In genomic region chr9:102639510-102639909, GRCm38 (mm10) we compare ENCODE assay signal across 17 mouse cellular contexts. TPM values are rescaled to one million over a fixed set of nuclear protein-coding genes. Genes with fewer than 3 reads are reported as not detected.
DNase-seq lines count a peak whose midpoint lies in the region; ATAC-seq and TF ChIP-seq lines count a peak whose summit lies in the region.
"Had no signal": no experiment of that assay in that cellular context is flagged by ENCODE, and none has a peak within 500 bp of the region (broad histone marks: within the 10 kb centered on the region; RNA-seq: fewer than 3 reads in every experiment).

No protein-coding gene starts in this region.

- no peak for DNase-seq in heart, postnatal 10 days
- DNase-seq in liver, adult 2 months (ENCODE audit: extremely low read depth, low read depth, low spot score), result no peak
- DNase-seq in right cerebral cortex, postnatal 10 days (ENCODE audit: low spot score in 2 of 2), result no peak
- DNase-seq in thymus, adult 2 months, result no peak
- DNase-seq: adrenal gland, adult 2 months; cerebellum, adult 9-10 months; kidney, adult 9 months; liver, postnatal 0 days; thymus, postnatal 25 days had no signal

- no peak overlapping the region for H3K4me2 ChIP-seq in heart, embryonic 15.5 days
- no peak overlapping the region for H3K4me2 ChIP-seq in liver, embryonic 12.5 days
- H3K4me2 ChIP-seq in embryonic facial prominence, embryonic 13.5 days, result no peak overlapping the region
- no peak overlapping the region for H3K4me2 ChIP-seq in intestine, embryonic 15.5 days (replicated peaks)
- H3K4me2 ChIP-seq: limb, embryonic 13.5 days; midbrain, embryonic 11.5 days; neural tube, embryonic 12.5 days had no signal

- H3K79me2 ChIP-seq in liver, adult 2 months (ENCODE audit: control insufficient read depth, insufficient read depth, low read length), result no peaks in the 10 kb centered on the region

- no peak for TF ChIP-seq POLR2A in liver, adult 2 months (IDR thresholded peaks at IDR 0.05; ENCODE audit: extremely low read depth, insufficient read depth, low read length)
- TF ChIP-seq POLR2A in thymus, adult 2 months (IDR thresholded peaks at IDR 0.05; ENCODE audit: control insufficient read depth, extremely low read depth, insufficient read depth, low read length, poor library complexity), result no peak

- no peaks in the 10 kb centered on the region for H3K9me3 ChIP-seq in heart, embryonic 15.5 days (replicated peaks)
- no peaks in the 10 kb centered on the region for H3K9me3 ChIP-seq in liver, embryonic 12.5 days (replicated peaks)
- H3K9me3 ChIP-seq in embryonic facial prominence, embryonic 13.5 days, result 0 out of 2 replicates have a peak, but pooled peaks cover 2% of the 10 kb centered on the region
- H3K9me3 ChIP-seq in intestine, embryonic 15.5 days, result no peaks in the 10 kb centered on the region
- H3K9me3 ChIP-seq: limb, embryonic 13.5 days; neural tube, embryonic 12.5 days had no signal

- H3K27ac ChIP-seq in heart, embryonic 15.5 days, result peak overlapping the region; percentile 46; the same call in 1 of the 2 replicates
- H3K27ac ChIP-seq in liver, adult 2 months (replicated peaks; ENCODE audit: insufficient read depth, low read depth, low read length), result peak overlapping the region; percentile 51; the same call in 1 of the 2 replicates
- H3K27ac ChIP-seq in liver, embryonic 12.5 days, result no peak overlapping the region
- H3K27ac ChIP-seq in embryonic facial prominence, embryonic 13.5 days, result peak overlapping the region; percentile 52
- peak overlapping the region; percentile 56 for H3K27ac ChIP-seq in intestine, embryonic 15.5 days
- H3K27ac ChIP-seq in thymus, adult 2 months (ENCODE audit: control insufficient read depth, insufficient read depth, low read length), result no peak overlapping the region
- H3K27ac ChIP-seq: limb, embryonic 13.5 days; neural tube, embryonic 12.5 days had no signal

- no peak overlapping the region for H3K4me3 ChIP-seq in heart, embryonic 15.5 days
- H3K4me3 ChIP-seq in liver, adult 2 months (ENCODE audit: insufficient read depth, low read depth, low read length), result no peak overlapping the region
- no peak overlapping the region for H3K4me3 ChIP-seq in liver, embryonic 12.5 days
- no peak overlapping the region for H3K4me3 ChIP-seq in embryonic facial prominence, embryonic 13.5 days
- H3K4me3 ChIP-seq in intestine, embryonic 15.5 days (replicated peaks), result no peak overlapping the region
- H3K4me3 ChIP-seq in thymus, adult 2 months (ENCODE audit: control insufficient read depth, insufficient read depth, low read length), result no peak overlapping the region
- H3K4me3 ChIP-seq: limb, embryonic 13.5 days; neural tube, embryonic 12.5 days had no signal

- no peaks in the 10 kb centered on the region for H3K36me3 ChIP-seq in heart, embryonic 15.5 days
- H3K36me3 ChIP-seq in liver, adult 2 months (ENCODE audit: control insufficient read depth, insufficient read depth, low read length), result peaks cover 2% of the 10 kb centered on the region; the same call in 1 of the 2 replicates
- H3K36me3 ChIP-seq in liver, embryonic 12.5 days, result 0 out of 2 replicates have a peak, but pooled peaks cover under 1% of the 10 kb centered on the region
- no peaks in the 10 kb centered on the region for H3K36me3 ChIP-seq in embryonic facial prominence, embryonic 13.5 days
- no peaks in the 10 kb centered on the region for H3K36me3 ChIP-seq in intestine, embryonic 15.5 days
- H3K36me3 ChIP-seq in thymus, adult 2 months (ENCODE audit: control insufficient read depth, insufficient read depth, low read length), result no peaks in the 10 kb centered on the region
- H3K36me3 ChIP-seq: limb, embryonic 13.5 days; neural tube, embryonic 12.5 days had no signal

- ATAC-seq in heart, embryonic 15.5 days (replicated peaks; ENCODE audit: insufficient number of reproducible peaks, insufficient read depth, low FRiP score, low read depth), result no peak
- ATAC-seq in liver, embryonic 12.5 days, result no peak
- ATAC-seq in embryonic facial prominence, embryonic 13.5 days (ENCODE audit: insufficient number of reproducible peaks, insufficient read depth, low FRiP score, low TSS enrichment, low read depth), result no peak
- ATAC-seq in intestine, embryonic 15.5 days, result no peak
- ATAC-seq: hindbrain, embryonic 16.5 days; liver, postnatal 0 days had no signal

- H3K4me1 ChIP-seq in heart, embryonic 15.5 days (replicated peaks), result peaks cover 55% of the 10 kb centered on the region
- peaks cover 2% of the 10 kb centered on the region; the same call in 1 of the 2 replicates for H3K4me1 ChIP-seq in liver, adult 2 months (ENCODE audit: control insufficient read depth, insufficient read depth, low read length)
- no peaks in the 10 kb centered on the region; the same call in 1 of the 2 replicates for H3K4me1 ChIP-seq in liver, embryonic 12.5 days
- peaks cover 57% of the 10 kb centered on the region for H3K4me1 ChIP-seq in embryonic facial prominence, embryonic 13.5 days
- H3K4me1 ChIP-seq in intestine, embryonic 15.5 days (replicated peaks), result peaks cover 22% of the 10 kb centered on the region
- no peaks in the 10 kb centered on the region for H3K4me1 ChIP-seq in thymus, adult 2 months (replicated peaks; ENCODE audit: control insufficient read depth, insufficient read depth, low read length)

- WGBS in heart, embryonic 15.5 days, result 50% methylated on average over 8 of the region's 8 CpGs
- WGBS in liver, adult 2 months, result 76% methylated on average over 8 of the region's 8 CpGs
- WGBS in liver, embryonic 12.5 days (ENCODE audit: insufficient replicate concordance), result 52% methylated on average over 8 of the region's 8 CpGs
- 80% methylated on average over 8 of the region's 8 CpGs for WGBS in embryonic facial prominence, embryonic 13.5 days
- WGBS in intestine, embryonic 15.5 days, result 71% methylated on average over 8 of the region's 8 CpGs
- 89% methylated on average over 8 of the region's 8 CpGs for WGBS in thymus, adult 2 months

- no peak for TF ChIP-seq CTCF in liver, adult 2 months (IDR thresholded peaks at IDR 0.05; ENCODE audit: low read depth, low read length)
- no peak for TF ChIP-seq CTCF in thymus, adult 2 months (IDR thresholded peaks at IDR 0.05; ENCODE audit: borderline replicate concordance, control insufficient read depth, extremely low read depth, insufficient read depth, low read length, poor library complexity)

- no peaks in the 10 kb centered on the region for H3K27me3 ChIP-seq in heart, embryonic 15.5 days
- no peaks in the 10 kb centered on the region for H3K27me3 ChIP-seq in liver, adult 2 months (ENCODE audit: control insufficient read depth, insufficient read depth, low read length)
- peaks cover 4% of the 10 kb centered on the region; the same call in 1 of the 2 replicates for H3K27me3 ChIP-seq in liver, embryonic 12.5 days (replicated peaks)
- no peaks in the 10 kb centered on the region for H3K27me3 ChIP-seq in embryonic facial prominence, embryonic 13.5 days
- H3K27me3 ChIP-seq in intestine, embryonic 15.5 days (replicated peaks), result no peaks in the 10 kb centered on the region
- no peaks in the 10 kb centered on the region for H3K27me3 ChIP-seq in thymus, adult 2 months (ENCODE audit: control insufficient read depth, insufficient read depth, low read length)
- H3K27me3 ChIP-seq: limb, embryonic 13.5 days; neural tube, embryonic 12.5 days had no signal

- intact Hi-C loops in heart, postnatal 10 days (cut with DNase I), result no loop called here

- no peak overlapping the region for H3K9ac ChIP-seq in heart, embryonic 15.5 days
- no peak overlapping the region for H3K9ac ChIP-seq in liver, adult 2 months (ENCODE audit: low read depth, low read length)
- H3K9ac ChIP-seq in liver, embryonic 12.5 days, result no peak overlapping the region
- no peak overlapping the region for H3K9ac ChIP-seq in embryonic facial prominence, embryonic 13.5 days
- H3K9ac ChIP-seq in intestine, embryonic 15.5 days, result no peak overlapping the region
- H3K9ac ChIP-seq: limb, embryonic 13.5 days; liver, postnatal 0 days; neural tube, embryonic 12.5 days had no signal

RNA-seq across cellular contexts. Expression of gene Cep63, which starts 13.2 kb away (rescaled TPM):
- polyA plus RNA-seq in heart, embryonic 15.5 days (2015; fragmentation: Nextera tagmentation; extraction: Ambion mirVana), result 49.5 and 50.2 TPM in 2 replicates
- total RNA-seq in heart, postnatal 10 days (2021), result 10 to 100 TPM; 34.3 to 36.1 TPM
- 5.9 and 6.5 TPM in 2 replicates for total RNA-seq in liver, adult 2 months (2014; rRNA removed)
- polyA plus RNA-seq in liver, adult 2 months (2012; rRNA removed), result 1.6 and 2.0 TPM in 2 replicates
- polyA plus RNA-seq in liver, embryonic 12.5 days (2016; fragmentation: Nextera tagmentation; extraction: Ambion mirVana), result 33.3 and 33.6 TPM in 2 replicates
- polyA plus RNA-seq in embryonic facial prominence, embryonic 13.5 days (2015; fragmentation: Nextera tagmentation; extraction: Ambion mirVana), result 50.9 and 57.8 TPM in 2 replicates
- 42.0 and 47.7 TPM in 2 replicates for polyA plus RNA-seq in intestine, embryonic 15.5 days (2015; fragmentation: Nextera tagmentation; extraction: Ambion mirVana)
- 4.9 and 6.1 TPM in 2 replicates for polyA plus RNA-seq in thymus, adult 2 months (2012; rRNA removed)

RNA-seq across cellular contexts. Expression of gene Anapc13, which starts 13.4 kb away (rescaled TPM):
- polyA plus RNA-seq in heart, embryonic 15.5 days (2015; fragmentation: Nextera tagmentation; extraction: Ambion mirVana), result 216 and 286 TPM in 2 replicates
- 100 to 1,000 TPM; 305 TPM for total RNA-seq in heart, postnatal 10 days (2021)
- 53.4 and 55.2 TPM in 2 replicates for total RNA-seq in liver, adult 2 months (2014; rRNA removed)
- polyA plus RNA-seq in liver, adult 2 months (2012; rRNA removed), result 65.8 and 102 TPM in 2 replicates
- polyA plus RNA-seq in liver, embryonic 12.5 days (2016; fragmentation: Nextera tagmentation; extraction: Ambion mirVana), result 105 and 120 TPM in 2 replicates
- 195 and 200 TPM in 2 replicates for polyA plus RNA-seq in embryonic facial prominence, embryonic 13.5 days (2015; fragmentation: Nextera tagmentation; extraction: Ambion mirVana)
- polyA plus RNA-seq in intestine, embryonic 15.5 days (2015; fragmentation: Nextera tagmentation; extraction: Ambion mirVana), result 194 and 206 TPM in 2 replicates
- polyA plus RNA-seq in thymus, adult 2 months (2012; rRNA removed), result 34.6 and 35.3 TPM in 2 replicates

Comparison
In these comparisons a context has a peak if more than half of its experiments do, and no peak if none do; other contexts are left out.
1. H3K27ac ChIP-seq: peak in heart, embryonic 15.5 days (single experiment), liver, adult 2 months (single experiment), embryonic facial prominence, embryonic 13.5 days (single experiment) and intestine, embryonic 15.5 days (single experiment); none in liver, embryonic 12.5 days (single experiment) and thymus, adult 2 months (single experiment).